Mouse (Mus musculus) heart, adult 8-10 months (tissue): Measurements from ENCODE around the gene Ube2c. TPM values are rescaled to one million over a fixed set of nuclear protein-coding genes. Genes with fewer than 3 reads are reported as not detected.
A peak's percentile ranks its signal among the peaks of the same experiment; 100 is the strongest.
"Not testable (repeated sequence)": the region's sequence is repeated elsewhere in the genome, so short reads cannot be mapped to it uniquely, and the experiment has no call there.

Experiments
- DNase-seq: peaks from one replicate; pipeline ENCODE4 v3.0.0; 2022; ENCODE audit warnings: low spot score
- total RNA-seq, 4 experiments: library from RNA; stranded (reverse); gene quantifications; 2 replicates each; pipeline ENCODE4 v1.2.4; 2022

The Ube2c gene
- total RNA-seq, 4 experiments from 2014 or later: 0.47 to 2.7 (median 1.4) TPM

GRCm38 (mm10) chr2:164787779-164788178, 18.1 kb downstream of the Ube2c start:
- DNase-seq: no peak

GRCm38 (mm10) chr2:164788411-164788810, 18.7 kb downstream of the Ube2c start:
- no peak for DNase-seq

- no peak for DNase-seq
These were observed 20.8 kb downstream of the Ube2c start for GRCm38 (mm10) chr2:164790451-164790850.

GRCm38 (mm10) chr2:164791841-164792261, 22.2 kb downstream of the Ube2c start:
- no peak for DNase-seq

- DNase-seq: no peak
These were observed 22.9 kb downstream of the Ube2c start for GRCm38 (mm10) chr2:164792400-164793190.

- peak; percentile 45 for DNase-seq
These were observed 23.5 kb downstream of the Ube2c start for GRCm38 (mm10) chr2:164793236-164793635.

GRCm38 (mm10) chr2:164793772-164794171, 24.1 kb downstream of the Ube2c start:
- DNase-seq: no peak

GRCm38 (mm10) chr2:164794293-164794692, 24.6 kb downstream of the Ube2c start:
- DNase-seq: peak; percentile 82

- no peak for DNase-seq
These were observed 26.2 kb downstream of the Ube2c start for GRCm38 (mm10) chr2:164795868-164796267.

GRCm38 (mm10) chr2:164798554-164798953, 28.9 kb downstream of the Ube2c start:
- DNase-seq: not testable (repeated sequence)

GRCm38 (mm10) chr2:164800252-164801004, 30.7 kb downstream of the Ube2c start:
- DNase-seq: no peak

GRCm38 (mm10) chr2:164803201-164803920, 33.7 kb downstream of the Ube2c start:
- no peak for DNase-seq

- no peak for DNase-seq
These were observed 34.2 kb downstream of the Ube2c start for GRCm38 (mm10) chr2:164803921-164804313.

GRCm38 (mm10) chr2:164804533-164805331, 35.0 kb downstream of the Ube2c start, which contains the start of the genes Acot8 and Zswim3:
TSS of gene Acot8 (minus strand) at chr2:164804882.
TSS of gene Zswim3 (plus strand) at chr2:164805098.
- DNase-seq: peak; percentile 100

GRCm38 (mm10) chr2:164805332-164805718, 35.6 kb downstream of the Ube2c start:
- DNase-seq: no peak

- no peak for DNase-seq
These were observed 36.9 kb downstream of the Ube2c start for GRCm38 (mm10) chr2:164806614-164807013.

- DNase-seq: no peak
These were observed 43.9 kb downstream of the Ube2c start for GRCm38 (mm10) chr2:164813557-164813956.

- DNase-seq: no peak
These were observed 45.6 kb downstream of the Ube2c start for GRCm38 (mm10) chr2:164815348-164815747.

- DNase-seq: no peak
These were observed 46.1 kb downstream of the Ube2c start for GRCm38 (mm10) chr2:164815821-164816220.

- no peak for DNase-seq
These were observed 47.5 kb downstream of the Ube2c start for GRCm38 (mm10) chr2:164817206-164817605.

- no peak for DNase-seq
These were observed 48.0 kb downstream of the Ube2c start for GRCm38 (mm10) chr2:164817703-164818102.
